Mouse (Mus musculus): ENCODE measurements at regions not wholly inside any gene's neighbourhood (a gene's known extent, or its start where the extent isn't known, plus 50 kb on each side); places are given as distances from the start of the nearest gene placed in this dataset.
"Not testable (repeated sequence)": the region's sequence is repeated elsewhere in the genome, so short reads cannot be mapped to it uniquely, and the experiment has no call there.

DNA sequence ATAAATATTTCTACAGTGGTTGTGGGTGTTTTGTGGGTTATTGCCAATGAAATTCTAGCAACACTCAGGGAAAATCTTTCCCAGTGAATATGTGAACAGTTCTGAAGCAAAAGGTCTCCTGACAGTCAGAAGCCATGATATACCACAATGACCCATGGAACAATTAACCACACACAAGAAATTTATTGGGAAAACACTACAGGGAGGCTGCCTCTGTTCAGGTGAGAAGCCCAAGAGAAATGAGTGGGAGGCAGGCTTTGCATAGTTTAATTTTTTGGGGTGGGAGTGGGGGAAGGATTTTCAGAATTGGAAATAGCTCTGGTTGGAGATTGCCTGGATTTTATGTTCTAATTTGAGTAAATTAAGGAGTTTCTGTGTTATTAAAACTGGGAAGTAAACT lies 92.1 kb upstream of the Zfp986 start:
- not testable (repeated sequence) for TF ChIP-seq CTCF, EP300 (IDR thresholded peaks at IDR 0.05; ENCODE audit: low read depth)
